Mouse (Mus musculus) frontal cortex, postnatal 10 days (tissue): Measurements from ENCODE around the gene Clpx.
"Not testable (repeated sequence)": the region's sequence is repeated elsewhere in the genome, so short reads cannot be mapped to it uniquely, and the experiment has no call there.

Experiments
- DNase-seq, 2 experiments: peaks; one replicate each; pipeline ENCODE4 v3.0.0; 2022; ENCODE audit warnings: low spot score in 2 of 2, mixed read lengths in 1 of 2

Clpx gene

DNA sequence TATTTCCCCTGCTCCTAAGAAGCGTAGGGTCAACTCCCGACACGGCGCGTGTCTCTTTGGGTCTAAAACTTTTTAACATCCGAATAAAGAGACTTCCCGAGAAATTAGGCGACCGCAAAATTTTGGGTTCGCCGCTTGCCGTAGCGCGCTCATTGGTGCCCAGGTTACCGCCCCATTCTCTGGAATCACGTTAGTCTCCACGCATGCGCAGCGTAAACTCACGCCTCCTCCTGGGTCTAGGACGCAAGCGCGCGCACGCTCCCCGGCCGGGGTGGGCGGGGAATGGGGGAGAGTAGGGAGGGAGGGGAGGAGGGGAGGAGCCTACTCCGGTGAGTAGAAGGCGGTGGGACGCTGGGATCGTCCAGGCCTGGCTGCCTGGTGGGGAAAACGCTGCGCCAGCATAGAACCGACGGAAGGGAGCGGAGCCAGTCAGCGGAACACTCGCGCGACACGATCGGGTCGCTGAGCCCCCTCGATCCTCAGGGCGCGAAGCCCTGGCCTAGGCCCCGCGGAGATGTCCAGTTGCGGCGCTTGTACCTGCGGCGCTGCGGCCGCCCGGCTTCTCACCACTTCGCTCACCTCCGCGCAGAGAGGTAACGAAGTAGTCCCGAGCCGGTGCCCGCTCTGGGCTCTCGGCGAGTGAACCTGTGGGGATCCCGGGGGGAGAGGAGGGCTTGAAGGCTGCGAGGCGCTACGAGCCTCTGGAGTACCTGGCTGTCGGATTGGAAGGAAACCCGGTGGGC, at the start of gene Clpx:
TSS of gene Clpx (plus strand) at position 288 of the 743 bp plus-strand sequence.
- peak; percentile 95 to 97 for DNase-seq

DNA sequence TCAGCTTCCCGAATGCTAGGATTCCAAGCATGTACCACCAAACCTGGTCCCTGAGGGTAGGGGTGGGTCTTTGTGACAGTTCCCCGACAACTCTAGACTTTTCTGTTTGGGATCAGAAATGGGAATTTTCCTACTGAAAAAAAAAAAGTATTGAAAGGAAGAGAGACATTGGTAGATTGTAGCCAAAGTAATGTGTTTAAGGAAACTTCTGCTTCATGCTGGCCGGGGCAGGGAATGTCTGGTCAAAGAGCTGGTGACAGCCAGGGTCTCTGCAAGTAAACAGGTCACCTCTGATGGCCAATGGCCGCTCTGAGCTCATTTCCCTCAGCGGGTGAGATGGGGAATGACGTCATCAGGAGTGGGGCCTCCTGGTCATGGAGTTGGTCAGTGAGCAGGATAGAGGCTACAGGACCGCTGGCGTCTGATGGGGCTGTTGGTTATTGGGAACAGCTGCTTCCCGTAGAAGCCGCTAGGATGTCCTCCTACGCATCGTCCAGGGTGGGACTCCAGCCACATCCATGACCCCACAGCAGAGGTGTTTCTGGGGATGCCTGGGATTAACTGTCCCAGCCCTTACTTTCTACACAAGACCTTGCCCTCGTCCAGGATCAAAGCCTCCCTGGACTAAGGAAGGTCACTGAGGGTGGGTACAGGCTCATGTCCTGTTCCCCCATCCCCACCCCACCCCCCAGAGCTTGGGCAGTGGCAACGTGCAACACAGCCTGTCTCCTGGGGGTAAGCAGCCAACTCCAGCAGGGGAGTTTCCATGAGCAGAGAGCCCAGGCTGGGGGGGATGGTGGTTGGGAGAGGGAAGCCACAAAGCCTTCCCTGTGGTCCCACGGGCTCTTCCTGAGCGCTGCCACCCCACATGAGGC, 46.3 kb upstream of the Clpx start:
- DNase-seq = no peak

DNA sequence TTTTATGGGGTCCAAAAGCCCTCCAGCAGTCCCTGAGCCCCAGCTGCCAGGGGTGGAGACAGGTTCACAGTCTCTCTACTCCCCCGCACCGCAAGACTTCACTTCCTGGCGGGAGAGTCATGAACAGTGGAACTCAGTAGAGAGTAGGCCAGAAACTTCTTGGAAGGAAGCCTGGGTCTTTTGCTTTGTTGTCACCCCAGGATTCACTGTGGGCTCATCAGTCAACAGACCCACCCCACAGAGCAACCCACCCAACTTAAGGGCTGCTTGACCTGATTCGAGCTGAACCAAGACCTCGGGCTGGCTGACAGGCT, 45.7 kb upstream of the Clpx start:
- DNase-seq = no peak

DNA sequence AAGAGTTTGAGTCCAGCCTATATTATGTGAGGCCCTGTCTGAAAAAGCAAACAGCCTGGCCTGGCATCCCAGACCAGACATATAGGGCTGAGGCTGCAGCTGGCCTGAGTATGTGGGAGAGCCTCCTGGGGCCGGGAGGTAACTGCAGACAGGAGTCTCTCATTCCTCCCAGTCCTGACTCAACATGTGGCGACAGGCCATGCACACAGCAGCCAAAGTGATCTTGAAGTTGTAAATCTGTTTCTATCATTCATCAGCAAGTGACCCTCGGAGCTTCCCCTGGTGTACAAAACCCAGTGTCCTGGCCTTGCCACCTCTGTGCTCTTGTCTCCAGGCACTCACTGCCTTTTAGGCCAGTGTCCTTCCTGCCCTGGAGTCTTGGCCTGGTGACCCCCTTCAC, 42.0 kb upstream of the Clpx start:
- DNase-seq = no peak

DNA sequence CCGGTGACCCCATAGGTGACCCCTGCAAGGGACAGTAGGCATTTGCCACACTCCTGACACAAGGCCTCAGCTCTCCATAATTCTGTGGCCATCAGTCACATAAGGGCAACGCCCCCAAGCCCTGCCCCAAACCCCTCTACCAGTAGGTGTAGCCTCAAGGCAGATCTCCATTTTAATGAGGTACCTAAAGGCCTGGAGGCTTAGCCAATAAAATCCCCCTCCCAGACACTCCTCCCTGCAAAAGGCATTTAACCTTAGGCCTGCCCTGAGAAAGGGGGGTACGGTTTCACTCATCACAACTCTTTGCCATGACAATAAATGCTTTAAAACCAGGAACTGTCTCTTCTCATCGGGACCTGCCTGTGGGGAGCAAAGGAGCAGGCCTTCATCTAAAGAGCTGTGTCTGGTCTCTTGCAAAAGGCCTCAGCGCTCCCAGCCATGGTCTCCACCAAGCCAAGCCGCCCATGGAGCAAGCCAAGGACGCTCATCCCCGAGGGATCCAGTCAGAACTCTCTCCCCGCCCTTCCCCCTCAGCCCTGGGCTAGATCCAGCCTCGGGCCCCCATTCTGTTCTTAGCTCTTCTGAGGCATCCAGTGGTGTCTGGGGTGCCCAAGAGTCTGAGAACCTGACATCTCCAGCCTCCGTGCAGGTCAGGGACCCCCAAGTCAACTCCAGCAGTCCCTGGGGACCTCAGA, 38.0 kb upstream of the Clpx start:
- DNase-seq = no peak

DNA sequence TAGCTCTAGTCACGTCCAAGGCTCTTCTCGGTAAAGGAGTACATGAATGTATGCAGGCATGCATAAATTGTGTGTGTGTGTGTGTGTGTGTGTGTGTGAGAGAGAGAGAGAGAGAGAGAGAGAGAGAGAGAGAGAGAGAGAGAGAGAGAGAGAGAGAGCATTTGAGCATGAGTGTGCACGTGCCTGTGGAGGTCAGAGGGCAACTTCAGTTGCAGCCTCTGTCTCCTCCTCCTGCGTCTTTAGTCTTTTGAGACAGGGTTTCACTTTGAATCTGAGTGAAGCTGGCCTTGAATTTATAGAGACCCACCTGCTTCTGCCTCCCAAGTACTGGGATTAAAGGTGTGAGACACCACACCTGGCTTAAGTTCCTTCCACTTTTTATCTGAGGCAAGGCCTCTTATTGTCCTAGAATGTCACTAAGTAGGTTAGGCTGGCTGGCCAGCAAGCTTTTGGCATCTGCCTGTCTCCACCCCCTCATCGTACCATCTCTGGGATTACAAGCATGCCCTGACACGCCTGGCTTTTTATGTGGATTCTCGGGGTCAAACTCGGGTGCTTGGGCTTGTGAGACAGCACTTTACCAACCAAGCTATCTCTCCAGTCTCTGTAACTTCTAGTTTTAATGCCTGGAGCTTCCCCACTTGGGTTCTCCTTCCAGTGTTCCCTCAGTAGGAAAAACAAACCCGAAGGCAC, 36.7 kb upstream of the Clpx start:
- DNase-seq = no peak

DNA sequence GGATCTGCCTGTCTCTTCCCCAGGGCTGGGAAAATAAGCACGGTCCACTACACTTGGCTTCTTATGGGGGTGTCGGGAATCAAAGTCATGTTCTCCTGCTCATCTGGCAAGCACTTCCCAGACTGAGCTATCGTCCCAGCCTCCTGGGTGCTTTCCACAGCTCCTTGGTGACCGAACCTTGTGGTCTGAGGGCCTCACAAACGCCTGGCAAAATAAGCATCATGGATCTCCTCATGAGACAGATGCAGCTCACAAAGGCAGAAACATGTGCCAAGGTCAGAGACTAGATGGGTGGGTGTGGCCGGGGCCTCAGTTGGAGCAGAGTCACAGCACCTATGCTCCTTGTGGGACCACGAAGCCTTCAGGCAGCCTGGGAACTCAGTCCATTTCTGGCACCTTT, 34.7 kb upstream of the Clpx start:
- DNase-seq = no peak

DNA sequence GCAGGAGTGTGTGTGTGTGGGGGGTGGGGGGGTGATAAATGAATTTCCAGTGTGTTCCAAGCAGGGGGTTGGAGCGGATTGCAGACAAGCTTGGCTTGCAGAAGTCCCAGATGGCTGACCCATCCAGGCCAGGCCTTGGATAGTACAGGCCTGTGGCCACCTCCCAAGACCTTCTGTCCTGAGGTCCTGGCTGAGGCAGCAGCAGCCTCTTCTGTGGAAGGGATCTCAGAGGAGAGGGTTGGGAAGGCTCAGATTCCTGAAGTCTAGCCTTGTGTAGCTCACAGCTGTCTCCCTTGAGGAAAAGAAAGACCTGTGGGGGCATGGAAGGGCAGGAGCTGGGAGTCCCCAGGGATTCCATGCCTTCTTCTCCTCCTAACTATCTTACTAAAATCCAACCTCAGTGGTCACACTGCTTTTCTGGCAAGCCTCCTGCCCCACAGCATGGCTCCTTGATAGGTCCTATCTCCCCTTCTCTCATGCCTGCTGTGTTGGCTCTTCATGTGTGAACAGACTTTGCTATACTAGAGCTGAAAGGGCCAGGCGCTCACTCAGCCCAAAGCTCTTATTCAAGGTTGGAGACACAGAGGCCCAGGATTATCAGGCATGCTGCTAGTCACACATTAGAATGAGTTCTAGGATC, 32.3 kb upstream of the Clpx start:
- DNase-seq = no peak

DNA sequence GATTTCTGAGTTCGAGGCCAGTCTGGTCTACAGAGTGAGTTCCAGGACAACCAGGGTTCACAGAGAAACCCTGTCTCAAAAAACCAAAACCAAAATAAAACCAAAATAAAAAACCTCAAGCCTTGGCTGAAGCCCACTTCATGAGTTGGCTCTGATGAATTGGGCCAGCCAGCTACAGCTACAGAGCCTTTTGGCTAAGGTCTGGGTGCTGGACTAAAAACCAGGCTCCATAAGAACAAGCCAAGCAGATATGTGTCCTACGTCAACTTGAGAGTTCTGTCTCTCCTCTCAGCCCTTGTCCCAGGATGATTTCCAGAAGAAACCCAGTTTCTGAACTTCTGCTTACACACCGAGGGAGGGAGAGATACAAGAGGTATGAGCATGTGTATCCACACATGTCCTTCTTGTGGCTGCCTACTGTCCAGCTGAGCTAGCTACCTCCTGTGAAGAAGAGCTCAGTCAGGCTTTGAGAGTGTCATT, 31.4 kb upstream of the Clpx start:
- DNase-seq = no peak

DNA sequence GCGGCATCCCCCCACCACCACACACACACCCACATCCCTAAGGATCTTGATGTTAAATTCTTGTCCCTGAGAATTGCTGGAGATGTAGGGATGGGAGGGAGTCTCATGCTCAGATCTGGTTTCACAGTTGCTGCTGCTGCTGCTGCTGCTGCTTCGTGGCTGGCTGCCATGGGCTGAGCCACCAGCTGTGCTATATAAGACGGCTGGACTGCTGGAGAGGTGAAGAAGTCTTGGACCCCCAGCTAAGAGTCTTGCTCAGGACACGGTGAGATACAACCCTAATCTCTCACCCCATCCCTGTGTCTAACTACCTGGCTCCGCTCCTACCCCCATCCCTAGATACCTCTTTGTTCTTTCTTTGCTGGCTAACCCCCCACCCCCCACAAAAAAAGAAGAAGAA, 29.1 kb upstream of the Clpx start, which contains the start of gene Cilp:
TSS of gene Cilp (plus strand) at position 222 of the 400 bp plus-strand sequence.
- no peak for DNase-seq

DNA sequence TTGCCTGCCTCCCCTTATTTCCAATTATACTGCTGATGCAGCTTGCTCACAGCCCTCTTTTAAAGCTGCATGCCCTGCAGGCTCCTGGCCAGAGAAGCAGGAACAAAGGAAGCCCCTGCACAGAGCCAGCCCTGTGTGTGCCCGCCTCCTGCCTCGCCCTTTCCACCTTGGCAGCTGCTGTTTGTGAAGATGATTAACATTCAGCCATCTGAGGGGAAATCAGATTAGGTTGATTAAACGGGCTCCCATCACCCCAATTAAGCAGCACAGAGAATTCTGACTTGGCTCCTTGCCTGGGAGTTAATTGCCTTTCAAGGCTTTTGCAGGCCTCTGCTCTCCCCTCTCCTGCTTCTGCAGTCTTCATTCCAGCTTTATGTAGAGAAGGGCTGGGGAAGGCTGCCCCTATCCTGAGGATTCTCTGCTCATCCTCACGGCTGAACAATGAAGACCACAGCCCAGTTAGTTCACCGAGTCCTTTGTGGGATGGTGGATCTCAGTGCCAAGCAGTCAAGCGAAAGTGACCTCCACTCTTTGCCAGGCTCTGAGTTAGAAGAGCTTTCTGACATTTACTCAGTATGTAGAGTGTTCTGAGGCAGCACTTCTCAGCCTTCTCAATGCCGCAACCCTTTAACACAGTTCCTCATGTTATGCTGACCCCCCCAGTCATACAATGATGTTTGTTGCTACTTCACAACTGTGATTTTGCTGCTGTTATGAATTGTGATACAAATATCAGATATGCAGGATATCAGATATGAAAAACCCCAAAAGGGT, 26.1 kb upstream of the Clpx start:
- DNase-seq = peak; percentile 46 to 56

DNA sequence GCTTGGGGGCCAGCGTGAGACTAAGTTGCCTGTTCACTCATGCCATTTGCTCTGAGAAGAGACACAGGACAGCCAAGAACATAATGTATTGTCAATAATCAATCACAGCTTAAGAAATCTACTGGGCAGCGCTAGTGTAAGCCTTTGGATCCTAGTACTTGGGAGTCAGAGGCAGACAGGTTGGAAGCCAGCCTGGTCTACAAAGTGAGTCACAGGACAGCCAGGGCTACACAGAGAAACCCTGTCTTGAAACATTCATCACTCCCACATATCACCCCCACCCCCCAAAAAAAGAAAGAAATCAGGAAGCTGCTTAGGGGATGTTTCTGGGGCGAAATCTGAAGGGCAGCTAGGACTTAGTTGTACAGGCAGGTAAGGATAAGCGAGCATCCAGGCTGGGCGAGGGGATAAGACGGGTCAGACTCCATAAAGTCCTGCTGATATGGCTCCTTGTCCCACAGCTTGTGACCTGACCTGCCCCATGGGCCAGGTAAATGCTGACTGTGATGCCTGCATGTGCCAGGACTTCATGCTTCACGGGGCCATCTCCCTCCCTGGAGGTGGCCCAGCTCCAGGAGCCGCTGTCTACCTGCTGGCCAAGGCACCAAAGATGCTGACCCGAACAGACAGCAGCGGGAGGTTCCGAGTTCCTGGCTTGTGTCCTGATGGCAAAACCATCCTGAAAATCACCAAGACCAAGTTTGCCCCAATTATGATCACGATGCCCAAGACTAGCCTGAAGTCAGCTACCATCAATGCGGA, 20.8 kb upstream of the Clpx start:
- DNase-seq = no peak

DNA sequence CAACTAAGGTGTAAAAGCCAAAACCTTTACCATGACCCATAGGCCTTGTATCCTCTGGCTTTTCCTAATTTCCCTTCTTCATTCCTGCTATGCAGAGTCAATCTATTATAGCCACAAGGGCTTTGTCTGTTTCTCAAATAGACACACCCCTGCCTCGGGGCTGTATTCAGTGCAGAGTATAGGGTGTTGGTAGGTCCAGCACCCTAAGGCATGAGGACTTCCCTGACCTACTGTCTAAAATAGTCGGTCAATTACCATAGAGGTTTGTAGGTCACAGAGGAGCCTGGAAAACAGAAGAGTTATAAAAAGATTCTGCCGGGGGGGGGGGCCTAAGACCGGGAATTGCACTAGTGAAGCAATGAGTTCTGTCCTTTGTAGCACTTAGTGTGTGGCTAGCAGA, 20.2 kb upstream of the Clpx start:
- no peak for DNase-seq

DNA sequence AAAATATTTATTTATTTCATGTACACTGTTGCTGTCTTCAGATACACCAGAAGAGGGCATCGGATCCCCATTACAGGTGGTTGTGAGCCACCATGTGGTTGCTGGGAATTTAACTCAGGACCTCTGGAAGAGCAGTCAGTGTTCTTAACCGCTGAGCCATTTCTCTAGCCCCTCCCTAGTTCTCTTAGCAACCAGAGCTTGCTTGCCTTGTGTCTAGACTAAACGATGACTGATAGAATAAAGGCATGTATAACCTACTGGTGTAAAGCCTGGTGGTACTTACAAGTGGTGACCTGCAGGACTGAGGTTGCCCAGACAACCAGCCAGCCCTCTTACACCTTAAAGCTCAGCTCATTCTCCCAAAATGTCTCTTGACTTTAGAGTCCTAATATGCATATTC, 19.2 kb upstream of the Clpx start:
- DNase-seq = not testable (repeated sequence)

DNA sequence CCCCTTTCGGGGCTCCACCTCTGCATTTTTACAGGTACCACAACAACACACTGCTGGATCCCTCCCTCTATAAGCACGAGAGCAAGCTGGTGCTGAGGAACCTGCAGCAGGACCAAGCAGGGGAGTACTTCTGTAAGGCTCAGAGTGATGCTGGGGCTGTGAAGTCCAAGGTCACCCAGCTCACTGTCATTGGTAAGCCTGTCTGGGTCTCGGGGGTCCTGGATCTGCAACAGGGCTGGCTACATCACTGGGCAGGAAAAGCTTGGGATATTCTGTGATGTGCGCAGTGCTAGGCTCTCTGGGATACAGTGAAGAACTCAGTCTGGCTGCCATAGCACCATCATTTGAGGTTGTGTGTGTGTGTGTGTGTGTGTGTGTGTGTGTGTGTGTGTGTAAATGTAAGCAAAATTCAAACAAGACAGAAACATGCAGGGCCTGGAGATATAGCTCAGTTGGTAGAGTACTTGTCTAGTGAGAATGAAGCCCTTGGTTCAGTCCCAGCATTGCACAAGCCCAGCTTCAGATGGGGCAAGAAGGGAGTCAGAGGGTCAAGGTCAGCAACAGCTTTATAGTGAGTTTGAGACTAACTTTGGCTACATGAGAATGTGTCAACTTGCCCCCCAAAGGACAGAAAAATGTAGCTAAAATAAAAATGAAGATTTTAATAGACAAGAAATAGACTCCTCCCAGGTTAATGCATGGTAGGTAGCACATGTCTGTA, 18.1 kb upstream of the Clpx start:
- DNase-seq = no peak

DNA sequence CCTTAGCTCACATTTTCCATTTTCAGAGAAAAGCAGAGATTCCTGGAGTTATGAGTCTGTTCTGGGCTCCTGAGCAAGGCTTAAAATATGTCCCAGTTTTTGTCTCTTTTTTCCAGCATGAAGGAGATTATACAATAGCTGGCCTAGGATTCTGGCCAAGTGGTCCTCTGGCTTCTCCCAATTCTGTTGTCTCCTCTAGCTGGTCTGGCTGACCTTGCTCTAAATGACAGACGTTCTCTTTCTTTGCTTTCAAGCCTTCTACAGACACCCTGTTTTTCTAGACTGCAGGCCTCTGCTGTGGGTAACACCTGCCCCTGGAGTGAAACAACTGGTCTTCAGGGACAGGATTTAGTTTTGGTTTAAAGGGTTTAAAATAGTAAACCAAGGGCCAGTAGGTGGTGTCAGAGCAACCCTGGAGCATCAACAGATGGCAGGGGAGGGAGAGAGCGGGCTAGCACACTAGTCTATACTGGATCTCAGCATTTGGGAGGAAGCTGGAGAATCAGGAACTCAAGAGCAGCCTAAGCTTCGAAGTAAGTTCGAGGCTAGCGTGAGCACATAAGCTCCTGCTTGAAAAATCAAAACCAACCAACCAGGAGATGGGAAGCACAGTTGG, 12.4 kb upstream of the Clpx start:
- no peak for DNase-seq

DNA sequence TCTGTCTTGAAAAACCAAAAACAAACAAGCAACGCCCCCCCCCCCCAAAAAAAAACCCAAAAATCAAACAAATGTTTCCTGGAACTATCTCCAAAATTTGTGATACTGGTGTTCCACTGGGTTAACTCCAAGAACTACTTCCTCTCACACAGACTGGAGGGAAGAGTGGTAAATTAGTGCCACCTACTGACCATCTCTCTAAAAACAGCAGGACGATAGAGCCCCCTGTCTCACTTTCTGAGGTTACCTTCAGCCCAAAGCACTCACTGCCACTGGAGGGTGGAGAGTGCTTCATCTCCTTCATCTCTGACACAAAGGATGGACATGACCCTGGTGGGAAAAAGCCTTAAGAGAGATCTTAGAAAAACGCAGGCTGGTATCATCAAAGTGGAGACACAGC, 10.8 kb upstream of the Clpx start:
- no peak for DNase-seq

DNA sequence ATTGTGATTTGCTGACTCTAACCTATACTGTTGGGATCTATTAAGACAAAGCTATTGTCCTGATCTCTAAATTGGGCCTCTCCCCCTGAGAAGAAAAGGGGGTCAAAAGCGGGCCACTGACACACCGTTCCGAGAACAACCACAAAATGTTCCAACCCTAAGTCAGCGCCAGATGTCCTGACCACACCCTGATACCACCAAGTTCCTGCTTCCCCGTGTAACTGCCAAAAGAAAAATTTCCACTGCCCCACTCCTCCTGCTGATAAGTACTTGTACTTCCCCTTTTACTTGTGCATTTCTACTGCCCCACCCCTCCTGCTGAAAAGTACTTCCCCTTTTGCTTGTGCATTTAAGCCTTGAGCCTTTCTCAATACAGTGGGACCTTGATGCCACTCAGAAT, 5.8 kb upstream of the Clpx start:
- not testable (repeated sequence) for DNase-seq

DNA sequence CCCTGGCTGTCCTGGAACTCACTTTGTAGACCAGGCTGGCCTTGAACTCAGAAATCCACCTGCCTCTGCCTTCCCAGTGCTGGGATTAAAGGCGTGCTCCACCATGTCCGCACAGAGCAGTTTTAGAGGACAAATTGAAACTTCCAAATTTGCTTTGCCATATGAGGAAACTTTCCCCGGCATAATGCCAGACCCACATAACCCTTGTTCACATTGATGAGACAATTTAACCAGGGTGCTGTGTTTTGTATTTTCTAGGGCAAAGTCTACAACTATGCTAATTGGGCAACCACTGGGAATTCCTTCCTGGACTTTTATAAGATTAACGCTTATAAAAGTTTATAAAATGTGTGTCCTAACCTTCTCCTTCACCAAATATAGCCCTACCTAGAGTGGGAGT, 4.1 kb upstream of the Clpx start:
- DNase-seq = no peak
